ENCODE assay signal across 13 mouse cellular contexts in the genomic region with DNA sequence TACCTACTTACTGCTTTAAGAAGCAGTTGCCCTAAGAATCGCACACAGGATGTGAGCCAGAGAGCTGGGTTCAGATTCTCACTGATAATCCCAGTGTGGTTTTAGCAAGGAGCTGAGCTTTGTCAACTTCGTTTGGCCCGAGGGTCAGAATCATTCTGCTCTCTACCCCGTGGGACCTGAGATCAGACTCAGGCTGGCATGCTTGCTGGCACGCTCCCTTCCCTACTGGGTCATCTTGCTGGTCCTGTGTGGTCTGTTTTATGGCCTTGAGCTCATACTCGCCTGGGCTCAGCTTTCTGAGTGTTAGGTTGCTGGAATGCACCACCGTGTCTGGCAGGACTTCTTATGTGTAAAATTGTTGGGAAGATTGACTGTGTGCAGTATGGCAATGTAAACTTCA.
DNase-seq lines count a peak whose midpoint lies in the region; ATAC-seq and TF ChIP-seq lines count a peak whose summit lies in the region.
"Had no signal": no experiment of that assay in that cellular context is flagged by ENCODE, and none has a peak within 500 bp of the region (broad histone marks: within the 10 kb centered on the region; RNA-seq: fewer than 3 reads in every experiment).

No protein-coding gene starts in this region.

- DNase-seq in heart, postnatal 25 days (ENCODE audit: low spot score), result no peak
- DNase-seq in gastrocnemius, postnatal 25 days, result peak; percentile 24
- no peak for DNase-seq in testis, postnatal 10 days (ENCODE audit: low spot score)
- no peak for DNase-seq in adrenal gland, adult 18-20 months (ENCODE audit: low spot score in 2 of 2)
- DNase-seq: cerebellum, adult 8-10 months; kidney, adult 18-20 months; midbrain, embryonic 14.5 days had no signal

- intact Hi-C loops in heart, postnatal 25 days (cut with DNase I), result loop anchor here (5.0 kb wide), 1 partner anchor 33 kb away; no protein-coding TSS in a partner anchor

- WGBS in heart, embryonic 13.5 days, result 57% methylated on average over 7 of the region's 7 CpGs
- WGBS in intestine, postnatal 0 days, result 54% methylated on average over 7 of the region's 7 CpGs
- WGBS in stomach, embryonic 15.5 days, result 54% methylated on average over 7 of the region's 7 CpGs

- peaks cover 25% of the 10 kb centered on the region for H3K36me3 ChIP-seq in heart, embryonic 13.5 days
- H3K36me3 ChIP-seq in intestine, postnatal 0 days (ENCODE audit: control insufficient read depth, insufficient read depth), result peaks cover 6% of the 10 kb centered on the region; the same call in 1 of the 2 replicates
- H3K36me3 ChIP-seq in stomach, embryonic 15.5 days, result no peaks in the 10 kb centered on the region
- H3K36me3 ChIP-seq: lung, embryonic 15.5 days had no signal

- H3K4me2 ChIP-seq in heart, embryonic 13.5 days, result no peak overlapping the region
- no peak overlapping the region for H3K4me2 ChIP-seq in intestine, postnatal 0 days (replicated peaks; ENCODE audit: low read depth)
- no peak overlapping the region for H3K4me2 ChIP-seq in stomach, embryonic 15.5 days
- H3K4me2 ChIP-seq: embryonic facial prominence, embryonic 12.5 days; forebrain, embryonic 13.5 days; lung, embryonic 15.5 days had no signal

- peak overlapping the region; percentile 73 for H3K9ac ChIP-seq in heart, embryonic 13.5 days
- no peak overlapping the region for H3K9ac ChIP-seq in intestine, postnatal 0 days (ENCODE audit: low read depth, low read length)
- H3K9ac ChIP-seq in stomach, embryonic 15.5 days, result no peak overlapping the region
- H3K9ac ChIP-seq: embryonic facial prominence, embryonic 12.5 days; forebrain, embryonic 13.5 days; lung, embryonic 15.5 days had no signal

- TF ChIP-seq CTCF in intestine, postnatal 0 days (IDR thresholded peaks at IDR 0.05; ENCODE audit: low read depth), result no peak

- H3K4me1 ChIP-seq in heart, embryonic 13.5 days, result peaks cover 43% of the 10 kb centered on the region
- no peaks in the 10 kb centered on the region for H3K4me1 ChIP-seq in intestine, postnatal 0 days (replicated peaks; ENCODE audit: control insufficient read depth, insufficient read depth, low read length)
- 0 out of 2 replicates have a peak, but pooled peaks cover 5% of the 10 kb centered on the region for H3K4me1 ChIP-seq in stomach, embryonic 15.5 days
- H3K4me1 ChIP-seq: forebrain, embryonic 13.5 days had no signal

- H3K4me3 ChIP-seq in heart, embryonic 13.5 days, result no peak overlapping the region
- no peak overlapping the region for H3K4me3 ChIP-seq in intestine, postnatal 0 days (ENCODE audit: low read depth, low read length)
- no peak overlapping the region for H3K4me3 ChIP-seq in stomach, embryonic 15.5 days (replicated peaks)
- H3K4me3 ChIP-seq: embryonic facial prominence, embryonic 12.5 days; forebrain, embryonic 13.5 days; lung, embryonic 15.5 days had no signal

- H3K27me3 ChIP-seq in heart, embryonic 13.5 days (replicated peaks), result no peaks in the 10 kb centered on the region
- no peaks in the 10 kb centered on the region for H3K27me3 ChIP-seq in intestine, postnatal 0 days (replicated peaks; ENCODE audit: control insufficient read depth, insufficient read depth, low read length)
- H3K27me3 ChIP-seq in stomach, embryonic 15.5 days (replicated peaks), result no peaks in the 10 kb centered on the region
- H3K27me3 ChIP-seq: embryonic facial prominence, embryonic 12.5 days; forebrain, embryonic 13.5 days; lung, embryonic 15.5 days had no signal

- peak overlapping the region; percentile 94 for H3K27ac ChIP-seq in heart, embryonic 13.5 days (replicated peaks)
- H3K27ac ChIP-seq in intestine, postnatal 0 days (ENCODE audit: low read depth, low read length), result peak overlapping the region; percentile 51; the same call in 1 of the 2 replicates
- H3K27ac ChIP-seq in stomach, embryonic 15.5 days, result peak overlapping the region; percentile 49; the same call in 1 of the 2 replicates
- H3K27ac ChIP-seq: embryonic facial prominence, embryonic 12.5 days; forebrain, embryonic 13.5 days; lung, embryonic 15.5 days had no signal

- no peak for ATAC-seq in heart, embryonic 13.5 days (ENCODE audit: extremely low read depth, insufficient number of reproducible peaks, low FRiP score, low TSS enrichment)
- ATAC-seq in intestine, postnatal 0 days, result no peak
- ATAC-seq in stomach, embryonic 15.5 days (ENCODE audit: insufficient read depth, low FRiP score, low read depth), result peak; percentile 14; the same call in 1 of the 2 replicates
- ATAC-seq: forebrain, embryonic 13.5 days had no signal

- no peaks in the 10 kb centered on the region for H3K9me3 ChIP-seq in heart, embryonic 13.5 days
- H3K9me3 ChIP-seq in intestine, postnatal 0 days (ENCODE audit: control insufficient read depth), result no peaks in the 10 kb centered on the region
- no peaks in the 10 kb centered on the region for H3K9me3 ChIP-seq in stomach, embryonic 15.5 days
- H3K9me3 ChIP-seq: embryonic facial prominence, embryonic 12.5 days; forebrain, embryonic 13.5 days; lung, embryonic 15.5 days had no signal
